Mouse (Mus musculus): ENCODE measurements around the gene Rbm48. TPM values are rescaled to one million over a fixed set of nuclear protein-coding genes. Genes with fewer than 3 reads are reported as not detected.

The Rbm48 gene
- total RNA-seq, 2 experiments from 2014 or later: 13.6 to 15.0 TPM

- H3K27ac ChIP-seq: no peak overlapping the region
- DNase-seq (ENCODE audit: extremely low spot score in 1 of 2, low spot score in 2 of 2): no peak
- peak overlapping the region; percentile 92 for H3K4me3 ChIP-seq
- intact Hi-C loops (cut with DNase I): loop anchor here (10.0 kb wide), 1 partner anchor 200 kb away; the partner anchor contains the start of gene Cdk6
- no peak for TF ChIP-seq CTCF (IDR thresholded peaks at IDR 0.05)
Measured at GRCm38 (mm10) chr5:3544480-3544769, 52.0 kb downstream of the Rbm48 start.

- peak; percentile 99 for TF ChIP-seq CTCF (IDR thresholded peaks at IDR 0.05)
- H3K4me3 ChIP-seq: peak within 1 kb of the TSS; percentile 92
- DNase-seq (ENCODE audit: extremely low spot score in 1 of 2, low spot score in 2 of 2): peak; percentile 97 to 99
- intact Hi-C loops (cut with DNase I): loop anchor here (10.0 kb wide), 1 partner anchor 199 kb away; the partner anchor contains the start of gene Cdk6
- peak within 1 kb of the TSS; percentile 96 for H3K27ac ChIP-seq
Measured at GRCm38 (mm10) chr5:3543629-3544479, 52.5 kb downstream of the Rbm48 start, which contains the start of gene Fam133b. Fam133b (plus strand) TSS chr5:3543833.

- no peak for TF ChIP-seq CTCF (IDR thresholded peaks at IDR 0.05)
- DNase-seq (ENCODE audit: extremely low spot score in 1 of 2, low spot score in 2 of 2): no peak
- no peak overlapping the region for H3K27ac ChIP-seq
- no peak overlapping the region for H3K4me3 ChIP-seq
- intact Hi-C loops (cut with DNase I): loop anchor here (10.0 kb wide), 1 partner anchor 197 kb away; the partner anchor contains the start of gene Cdk6
Measured at GRCm38 (mm10) chr5:3541871-3542270, 54.5 kb downstream of the Rbm48 start.

- H3K4me3 ChIP-seq: no peak overlapping the region
- intact Hi-C loops (cut with DNase I): no loop called here
- no peak overlapping the region for H3K27ac ChIP-seq
- no peak for DNase-seq (ENCODE audit: extremely low spot score in 1 of 2, low spot score in 2 of 2)
- TF ChIP-seq CTCF (IDR thresholded peaks at IDR 0.05): no peak
Measured at GRCm38 (mm10) chr5:3538505-3539472, 57.6 kb downstream of the Rbm48 start.

- Histone ChIP-seq H3K4me3 (no peak overlapping the region), H3K27ac (no peak overlapping the region)
- DNase-seq (ENCODE audit: extremely low spot score in 1 of 2, low spot score in 2 of 2): no peak
- no peak for TF ChIP-seq CTCF (IDR thresholded peaks at IDR 0.05)
- intact Hi-C loops (cut with DNase I): no loop called here
Measured at GRCm38 (mm10) chr5:3536592-3537212, 59.7 kb downstream of the Rbm48 start.

Other genes with a start within 250 kb of the Rbm48 start
- 10 to 100 TPM; 44.3 to 45.7 TPM for gene Fam133b, start 52.8 kb downstream of the Rbm48 start, total RNA-seq (2021)
- gene 1700109H08Rik, start 25.0 kb downstream of the Rbm48 start, total RNA-seq (2021): 1 to 10 TPM; 5.1 to 5.5 TPM
- 10 to 100 TPM; 25.8 to 30.6 TPM for gene Pex1, start 519 bp downstream of the Rbm48 start, total RNA-seq (2021)
- not detected for gene Tmbim7, start 54.6 kb upstream of the Rbm48 start, total RNA-seq (2021)
- 100 to 1,000 TPM; 115 to 124 TPM for gene Gatad1, start 60.6 kb upstream of the Rbm48 start, total RNA-seq (2021)
- gene Ankib1, start 206.3 kb upstream of the Rbm48 start, total RNA-seq (2021): 100 to 1,000 TPM; 116 to 124 TPM
- 10 to 100 TPM; 56.3 to 66.4 TPM for gene Krit1, start 206.6 kb upstream of the Rbm48 start, total RNA-seq (2021)
- under 1 TPM; 0.14 to 0.23 TPM for gene Lrrd1, start 248.6 kb upstream of the Rbm48 start, total RNA-seq (2021)

Data from left cerebral cortex, adult 2 months (tissue).